Mouse (Mus musculus) ES-Bruce4 (cell line): ENCODE measurements at regions not wholly inside any gene's neighbourhood (a gene's known extent, or its start where the extent isn't known, plus 50 kb on each side); places are given as distances from the start of the nearest gene placed in this dataset.
"Not testable (repeated sequence)": the region's sequence is repeated elsewhere in the genome, so short reads cannot be mapped to it uniquely, and the experiment has no call there.

Experiments used
- H3K27ac ChIP-seq: 2 replicates; pipeline ENCODE4 v1.5.1; 2012; ENCODE audit warnings: low read length, inconsistent platforms; ENCODE audit not compliant: insufficient read depth
- H3K27me3 ChIP-seq: 2 replicates; pipeline ENCODE4 v1.6.1; 2012; ENCODE audit warnings: mild to moderate bottlenecking, low read length, inconsistent platforms; ENCODE audit not compliant: control insufficient read depth, poor library complexity, insufficient read depth, severe bottlenecking
- H3K36me3 ChIP-seq: 2 replicates; pipeline ENCODE4 v1.6.1; 2012; ENCODE audit warnings: inconsistent platforms, mild to moderate bottlenecking, low read length, moderate library complexity; ENCODE audit not compliant: control insufficient read depth, poor library complexity, insufficient read depth, severe bottlenecking
- H3K4me1 ChIP-seq: one replicate; pipeline ENCODE4 v1.8.1; 2011; ENCODE audit warnings: low read length; ENCODE audit not compliant: control insufficient read depth, insufficient read depth
- H3K4me3 ChIP-seq: 2 replicates; pipeline ENCODE4 v1.5.1; 2011; ENCODE audit warnings: low read depth, mild to moderate bottlenecking, low read length
- H3K9ac ChIP-seq: 2 replicates; pipeline ENCODE4 v1.6.1; 2012; ENCODE audit warnings: low read depth, mild to moderate bottlenecking, inconsistent platforms; ENCODE audit not compliant: poor library complexity, severe bottlenecking
- H3K9me3 ChIP-seq: replicated peaks from 2 replicates; pipeline ENCODE4 v1.6.1; 2012; ENCODE audit warnings: mild to moderate bottlenecking, low read length, inconsistent platforms; ENCODE audit not compliant: control insufficient read depth, poor library complexity, insufficient read depth, severe bottlenecking
- CTCF ChIP-seq: IDR thresholded peaks from one replicate; pipeline ENCODE4 v1.8.1; 2011; ENCODE audit warnings: low read depth, low read length
- EP300 ChIP-seq: IDR thresholded peaks from 2 replicates; pipeline ENCODE4 v1.6.1; 2011; ENCODE audit warnings: low read depth, low read length; ENCODE audit not compliant: insufficient read depth
- POLR2A ChIP-seq: IDR thresholded peaks from one replicate; pipeline ENCODE4 v1.8.1; 2011; ENCODE audit warnings: low read length; ENCODE audit not compliant: insufficient read depth

- Histone ChIP-seq H3K4me1 (no peaks in the 10 kb centered on the region), H3K9me3 (no peaks in the 10 kb centered on the region), H3K4me3 (no peak overlapping the region), H3K27ac (no peak overlapping the region), H3K9ac (no peak overlapping the region), H3K27me3 (no peaks in the 10 kb centered on the region), H3K36me3 (no peaks in the 10 kb centered on the region)
- no peak for TF ChIP-seq POLR2A
- no peak for TF ChIP-seq CTCF
- no peak for TF ChIP-seq EP300
Measured at GRCm38 (mm10) chr7:113707596-113707995, 58.2 kb upstream of the Spon1 start.

GRCm38 (mm10) chr7:113710541-113711270 is 55.1 kb upstream of the Spon1 start:
- TF ChIP-seq EP300 (no peak), POLR2A (no peak), CTCF (no peak)
- Histone ChIP-seq H3K27me3 (no peaks in the 10 kb centered on the region), H3K9ac (no peak overlapping the region), H3K36me3 (no peaks in the 10 kb centered on the region), H3K27ac (no peak overlapping the region), H3K4me3 (no peak overlapping the region), H3K4me1 (no peaks in the 10 kb centered on the region), H3K9me3 (no peaks in the 10 kb centered on the region)

GRCm38 (mm10) chr7:113711356-113711755 is 54.4 kb upstream of the Spon1 start:
- not testable (repeated sequence) for H3K27me3 ChIP-seq, H3K4me1 ChIP-seq, H3K9ac ChIP-seq, H3K4me3 ChIP-seq, H3K27ac ChIP-seq, H3K36me3 ChIP-seq, H3K9me3 ChIP-seq
